Mouse (Mus musculus): Measurements from ENCODE around the gene Naxe. TPM values are rescaled to one million over a fixed set of nuclear protein-coding genes. Genes with fewer than 3 reads are reported as not detected.
A peak's percentile ranks its signal among the peaks of the same experiment; 100 is the strongest.

The Naxe gene
- total RNA-seq (2021) = 10 to 100 TPM; 77.4 to 80.8 TPM

DNA sequence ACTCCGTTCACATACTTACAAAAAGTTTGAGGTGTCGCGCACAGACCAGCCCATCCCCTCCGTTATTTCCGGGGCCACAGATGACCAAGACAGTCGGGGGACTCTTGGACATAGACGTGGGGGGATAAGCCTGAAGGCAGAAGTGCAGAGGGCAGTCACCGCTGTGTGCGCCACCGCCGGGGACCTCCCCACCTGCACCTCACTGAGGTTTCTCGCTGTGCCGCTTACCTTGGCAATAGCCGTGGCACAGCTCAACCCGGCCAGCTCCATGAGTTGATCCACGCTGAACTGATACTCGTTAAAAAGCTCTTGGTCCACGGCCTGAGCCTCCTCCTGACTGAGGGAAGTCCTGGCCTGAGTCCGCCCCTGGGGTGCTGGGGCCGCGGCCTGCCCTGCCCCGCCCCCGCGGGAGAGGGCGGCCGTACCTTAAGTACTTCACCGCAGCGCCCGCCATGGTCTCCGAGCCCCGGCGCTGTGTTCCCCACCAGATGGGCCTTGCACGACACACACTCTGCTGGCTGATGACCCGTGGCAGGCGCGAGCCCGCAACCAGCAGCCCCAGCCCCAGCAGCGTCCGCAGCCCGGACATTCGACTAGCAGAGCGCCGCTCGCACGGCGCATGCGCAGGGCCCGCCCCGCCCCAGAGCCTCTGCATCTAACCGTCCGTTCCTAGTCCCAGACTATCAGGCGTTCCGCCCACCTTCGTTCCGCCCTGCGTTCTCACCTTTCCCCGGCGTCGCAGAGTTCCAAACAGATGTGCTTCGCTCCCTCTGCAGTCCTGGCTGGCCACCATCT, at the start of gene Naxe:
TSS of gene Naxe (minus strand) at position 594 of the 795 bp plus-strand sequence.
- DNase-seq = peak; percentile 89

- no peak for DNase-seq
These were observed 47.8 kb upstream of the Naxe start for GRCm38 (mm10) chr3:88106126-88106525.

GRCm38 (mm10) chr3:88102611-88103010, 44.3 kb upstream of the Naxe start:
- DNase-seq = peak; percentile 18

DNA sequence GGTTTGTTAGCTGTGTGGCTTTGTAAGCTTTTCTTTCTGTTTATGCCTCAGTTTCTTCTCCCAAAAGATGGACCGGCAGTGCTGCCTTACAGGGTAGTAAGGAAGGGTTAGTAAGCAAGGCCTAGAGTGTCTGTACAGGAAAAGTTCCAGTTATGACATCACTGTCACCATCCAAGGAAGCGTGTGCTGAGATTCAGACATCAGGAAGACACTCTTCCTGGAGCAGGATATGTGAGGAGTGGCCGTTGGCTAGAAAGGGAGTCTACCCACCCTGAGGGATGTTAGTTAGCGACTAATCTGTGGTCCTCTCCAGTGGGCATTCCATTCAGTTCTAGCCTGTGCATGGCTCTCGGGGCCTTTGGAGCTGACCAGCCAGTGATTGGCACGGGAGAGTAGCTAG, 43.9 kb upstream of the Naxe start:
- no peak for DNase-seq

GRCm38 (mm10) chr3:88101736-88102135, 43.4 kb upstream of the Naxe start:
- no peak for DNase-seq

DNA sequence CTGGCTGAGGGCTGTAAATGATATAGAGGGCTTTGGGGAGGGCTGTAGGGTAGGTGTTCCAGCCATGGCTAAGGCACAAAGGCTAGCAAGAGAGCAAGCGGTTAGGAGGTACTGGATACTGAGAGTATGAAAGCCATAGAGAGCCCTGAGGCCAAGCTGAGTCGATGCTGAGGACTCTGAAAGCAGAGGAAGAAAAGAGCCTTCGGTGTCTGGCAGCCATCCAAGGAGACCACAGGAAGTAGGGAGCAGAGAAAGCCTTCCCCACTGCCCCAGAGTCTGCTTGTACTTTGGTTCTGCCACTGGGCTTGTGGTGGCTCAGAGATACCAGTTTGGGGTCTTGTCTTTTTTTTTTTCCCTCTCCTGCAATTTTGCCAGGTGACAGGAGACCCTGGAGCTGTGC, 42.0 kb upstream of the Naxe start:
- peak; percentile 22 for DNase-seq

- DNase-seq = no peak
These were observed 39.4 kb upstream of the Naxe start for GRCm38 (mm10) chr3:88097666-88098065.

DNA sequence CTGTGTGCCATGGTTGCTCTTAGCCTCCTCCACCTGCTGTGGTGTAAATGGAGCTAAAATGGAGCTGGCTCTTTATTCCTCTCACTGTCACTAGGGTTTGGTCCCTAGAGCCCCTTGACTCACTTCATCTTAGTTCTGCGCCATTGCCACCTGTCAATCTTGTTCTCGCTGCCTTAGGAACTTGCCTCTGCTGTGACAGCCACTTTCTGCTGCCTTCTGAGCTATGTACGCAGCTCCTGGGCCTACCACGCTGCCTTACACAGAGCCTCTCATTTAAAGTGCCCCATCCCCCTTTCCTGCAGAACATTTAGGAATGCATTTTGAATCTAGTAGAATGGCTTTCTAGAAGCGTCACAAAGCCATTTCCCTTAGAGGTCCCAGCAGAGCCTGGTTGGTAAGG, 35.8 kb upstream of the Naxe start:
- no peak for DNase-seq

DNA sequence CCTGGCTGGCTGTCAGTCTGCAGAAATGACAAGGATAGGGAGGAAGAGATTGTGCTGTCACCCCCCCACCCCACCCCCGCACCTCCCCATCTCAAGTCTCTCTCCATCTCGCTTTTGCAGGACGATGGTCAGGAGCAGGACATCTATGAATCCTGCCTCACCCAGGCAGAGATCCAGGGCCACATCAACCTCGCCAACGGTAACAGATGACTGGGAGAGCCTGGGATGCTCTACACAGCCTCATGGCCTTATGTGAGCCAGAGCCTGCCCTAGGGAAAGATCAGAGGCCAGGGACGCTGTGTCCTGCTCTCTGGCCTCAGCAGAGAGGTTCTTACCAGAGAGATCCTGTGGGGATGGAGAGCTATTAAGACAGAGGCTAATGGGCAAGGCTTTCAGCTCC, 32.3 kb upstream of the Naxe start:
- no peak for DNase-seq

DNA sequence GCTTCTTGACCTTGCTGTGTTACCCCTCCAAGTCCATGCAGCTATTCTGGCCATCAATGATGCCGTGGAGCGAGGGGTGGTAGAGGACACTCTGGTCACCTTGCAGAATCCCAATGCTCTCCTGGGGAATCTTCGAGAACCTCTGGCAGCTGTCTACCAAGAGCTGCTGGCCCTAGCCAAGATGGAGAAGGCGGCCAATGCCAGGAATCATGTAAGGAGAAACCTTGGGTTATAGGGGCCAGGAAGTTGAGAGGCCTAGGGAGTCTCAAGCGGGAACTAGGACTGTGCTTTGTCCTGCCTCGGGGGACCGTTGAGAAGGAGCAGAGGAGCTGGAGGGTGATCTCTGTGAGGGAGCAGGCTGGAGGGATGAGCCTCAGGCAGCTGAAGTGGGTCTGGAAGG, 31.8 kb upstream of the Naxe start:
- no peak for DNase-seq

GRCm38 (mm10) chr3:88087688-88088087, 29.4 kb upstream of the Naxe start:
- DNase-seq = peak; percentile 41

- no peak for DNase-seq
These were observed 27.2 kb upstream of the Naxe start for GRCm38 (mm10) chr3:88085459-88085858.

- no peak for DNase-seq
These were observed 25.7 kb upstream of the Naxe start for GRCm38 (mm10) chr3:88084001-88084400.

DNA sequence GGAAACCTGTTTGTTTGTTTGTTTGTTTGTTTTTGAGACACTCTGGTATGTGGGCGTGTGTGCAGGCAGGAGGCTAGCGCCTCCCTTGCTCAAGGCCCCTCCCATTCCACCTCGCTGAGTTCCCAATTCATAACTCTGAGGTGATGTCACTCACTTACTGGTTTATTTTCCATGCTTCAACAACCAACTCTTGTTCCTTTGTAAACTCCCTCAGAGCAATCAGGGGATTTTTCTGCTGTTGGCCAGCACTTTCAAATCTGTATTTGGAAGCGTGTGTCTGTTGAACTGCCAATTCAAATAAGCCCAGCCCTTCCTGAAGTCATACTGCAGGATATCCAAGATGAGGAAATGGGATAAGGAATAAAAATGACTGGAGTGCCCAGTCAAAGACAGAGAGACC, 24.4 kb upstream of the Naxe start:
- DNase-seq = peak; percentile 37

GRCm38 (mm10) chr3:88082224-88082618, 23.9 kb upstream of the Naxe start:
- DNase-seq = no peak

DNA sequence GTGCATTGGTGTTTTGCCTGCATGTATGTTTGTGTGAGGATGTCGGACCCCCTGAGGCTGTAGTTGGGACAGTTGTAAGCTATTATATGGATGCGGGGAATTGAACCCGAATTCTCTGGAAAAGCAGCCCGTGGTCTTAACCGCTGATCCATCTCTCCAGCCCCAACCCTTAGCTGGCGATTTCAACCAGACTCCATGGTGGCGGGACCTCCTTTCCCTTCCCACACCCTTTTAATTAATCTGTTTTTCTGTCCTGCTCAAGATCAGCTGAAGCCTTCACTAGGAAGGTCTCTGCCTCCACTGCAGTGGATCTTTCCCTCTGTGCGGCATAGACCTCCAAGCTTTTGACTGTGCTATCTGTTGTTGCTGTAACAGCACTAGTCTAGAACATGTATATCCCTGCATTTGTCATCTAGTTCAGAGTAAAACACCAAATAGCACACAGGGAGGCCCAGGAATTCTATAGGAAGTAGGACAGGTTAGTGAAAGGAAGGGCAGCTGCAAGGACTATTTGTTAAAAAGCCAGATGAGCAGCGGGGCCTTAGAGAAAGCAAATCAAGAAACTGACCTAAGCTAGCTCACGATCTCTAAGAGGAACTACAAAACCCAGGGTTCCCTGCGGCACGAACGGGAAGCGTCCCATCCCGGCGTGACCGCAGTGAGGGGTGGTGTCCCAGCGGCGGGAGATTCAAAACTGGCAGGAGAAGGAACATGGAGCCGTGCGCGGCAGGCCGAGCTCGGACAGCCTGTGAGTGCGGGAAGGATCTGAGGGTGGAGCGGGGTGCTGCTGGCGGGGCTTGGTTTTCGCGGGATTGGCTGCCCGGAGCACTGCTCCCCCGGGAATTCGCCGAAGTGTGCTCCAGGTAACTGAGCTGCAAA, 23.3 kb upstream of the Naxe start, which contains the start of gene Iqgap3:
TSS of gene Iqgap3 (plus strand) at position 627 of the 879 bp plus-strand sequence.
- peak; percentile 93 for DNase-seq

- DNase-seq = peak; percentile 2
These were observed 19.9 kb upstream of the Naxe start, which contains the start of gene Ttc24 for GRCm38 (mm10) chr3:88078204-88078603. Gene Ttc24 (minus strand): TSS chr3:88078304.

GRCm38 (mm10) chr3:88077441-88077840, 19.1 kb upstream of the Naxe start:
- DNase-seq = no peak

- no peak for DNase-seq
These were observed 16.5 kb upstream of the Naxe start for GRCm38 (mm10) chr3:88074766-88075165.

GRCm38 (mm10) chr3:88074351-88074750, 16.1 kb upstream of the Naxe start:
- no peak for DNase-seq

GRCm38 (mm10) chr3:88073631-88074030, 15.3 kb upstream of the Naxe start:
- no peak for DNase-seq

DNA sequence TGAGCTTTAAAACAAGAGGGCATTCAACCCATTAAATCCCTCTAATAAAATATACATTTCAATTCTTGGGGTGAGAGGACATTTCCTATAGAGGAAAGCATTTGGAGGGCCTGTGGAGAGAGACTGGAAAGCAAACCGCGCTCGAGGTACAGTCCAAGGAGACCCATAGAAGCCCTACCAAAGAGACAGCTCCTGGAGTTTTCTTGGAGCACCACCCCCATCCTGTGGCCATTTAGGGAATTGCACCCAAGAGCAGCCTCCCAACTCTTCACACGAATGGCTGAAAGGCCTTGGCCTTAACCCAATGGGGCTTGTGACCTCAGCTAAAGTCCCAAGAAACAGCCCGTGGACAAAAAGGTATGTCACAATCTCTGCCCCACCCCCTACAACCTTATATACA, 13.5 kb upstream of the Naxe start:
- peak; percentile 95 for DNase-seq

DNA sequence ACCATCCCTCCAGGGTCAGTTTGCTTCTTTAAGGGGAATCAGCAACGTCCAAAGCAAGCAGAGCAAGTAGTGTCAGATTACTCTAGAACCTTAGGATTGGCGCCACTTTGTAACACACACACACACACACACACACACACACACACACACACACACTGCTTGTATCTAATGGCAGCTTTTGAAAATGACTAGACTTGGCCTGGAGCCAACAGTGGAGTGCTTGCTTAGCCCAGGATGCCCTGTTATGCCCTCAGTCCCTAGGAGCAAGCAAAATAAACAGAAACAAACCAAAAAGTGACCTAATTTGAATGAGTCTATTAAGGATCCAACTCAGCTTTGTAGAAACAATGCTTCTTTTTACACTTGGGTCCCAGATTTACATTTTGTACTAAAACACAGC, 10.1 kb upstream of the Naxe start:
- no peak for DNase-seq
